Mouse (Mus musculus) c-Kit-positive CD71-negative TER-119-negative erythroid progenitor cells, embryonic 14.5 days (primary cell): ENCODE data around the gene Nell1.

Experiments used
- DNase-seq: peaks from one replicate; pipeline ENCODE4 v3.0.0-alpha.2; 2013; ENCODE audit warnings: low read depth

Gene Nell1

DNA sequence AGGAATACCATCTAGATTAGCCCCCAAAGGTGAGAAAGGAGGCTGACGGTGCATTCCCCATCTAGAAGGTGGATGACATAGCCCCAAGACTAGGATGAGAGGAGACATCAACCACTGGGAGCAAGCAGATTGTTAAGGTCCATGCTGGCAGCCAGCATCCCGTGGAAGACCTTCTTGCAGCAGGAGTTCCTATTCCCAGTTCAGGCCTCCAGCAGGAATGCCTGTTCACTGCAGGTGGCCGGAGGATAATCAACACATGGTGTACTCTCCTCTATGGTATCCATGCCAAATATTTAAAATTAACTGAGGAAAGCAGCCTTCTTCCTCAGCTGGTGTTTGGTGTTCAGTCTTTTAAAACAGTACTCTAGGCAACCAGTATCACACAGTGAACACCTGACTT is 574.9 kb downstream of the Nell1 start:
- DNase-seq, result no peak

DNA sequence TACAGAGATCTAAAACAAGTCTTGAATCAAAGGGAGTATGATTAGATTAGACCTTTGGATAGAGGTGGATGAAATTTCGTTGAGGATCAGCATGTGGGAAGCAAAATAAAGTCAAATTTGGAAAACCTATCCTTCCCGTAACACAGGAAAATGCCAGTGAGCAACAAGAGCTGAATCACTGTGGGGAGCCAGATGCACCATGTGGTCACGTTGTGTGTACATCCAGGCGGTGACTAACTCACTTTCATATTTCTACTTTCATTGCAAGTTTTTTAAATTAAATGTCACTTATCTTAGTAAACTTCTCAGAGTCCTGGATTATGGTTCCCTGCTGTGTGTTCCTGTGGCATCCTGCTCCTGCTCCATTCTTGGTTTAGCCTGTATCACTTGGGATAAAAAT is 576.8 kb downstream of the Nell1 start:
- no peak for DNase-seq

DNA sequence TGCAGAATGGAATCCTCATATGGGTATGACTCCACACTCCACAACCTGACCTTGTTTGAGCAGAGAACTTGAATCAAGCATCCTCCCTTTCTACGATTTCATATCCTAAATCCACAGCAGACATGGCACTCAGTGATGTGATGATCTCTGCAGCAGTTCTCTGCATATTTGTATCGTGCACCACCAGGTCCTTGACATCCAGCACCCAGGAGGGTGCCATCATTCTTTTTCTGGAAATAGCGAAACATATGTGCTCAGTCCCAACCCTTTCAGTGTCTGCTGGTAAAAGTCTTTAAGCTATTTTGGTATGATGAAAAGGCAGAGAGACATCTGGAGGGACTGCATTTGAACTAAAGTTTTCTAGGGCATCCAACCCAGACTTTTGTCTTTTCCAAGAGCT is 588.0 kb downstream of the Nell1 start:
- DNase-seq, result no peak

DNA sequence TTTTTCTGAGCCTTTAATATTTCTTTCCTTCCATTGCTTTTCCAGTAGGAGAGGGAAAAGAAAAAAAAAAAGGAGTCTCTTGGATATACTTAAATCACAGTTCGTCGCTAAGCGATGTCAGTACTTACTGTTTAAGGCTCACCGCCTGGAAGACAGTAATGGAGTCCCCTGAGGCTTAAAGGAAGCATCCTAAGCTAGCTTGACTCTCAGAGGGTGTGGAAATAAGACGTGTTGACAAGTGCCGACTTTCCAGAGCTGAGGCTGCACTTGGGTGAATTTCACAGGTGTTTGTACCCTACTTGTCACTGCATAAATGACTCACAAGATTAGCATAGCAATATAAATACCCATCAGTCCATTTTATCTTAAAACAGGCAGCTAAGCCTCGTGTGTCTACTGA is 599.2 kb downstream of the Nell1 start:
- no peak for DNase-seq

DNA sequence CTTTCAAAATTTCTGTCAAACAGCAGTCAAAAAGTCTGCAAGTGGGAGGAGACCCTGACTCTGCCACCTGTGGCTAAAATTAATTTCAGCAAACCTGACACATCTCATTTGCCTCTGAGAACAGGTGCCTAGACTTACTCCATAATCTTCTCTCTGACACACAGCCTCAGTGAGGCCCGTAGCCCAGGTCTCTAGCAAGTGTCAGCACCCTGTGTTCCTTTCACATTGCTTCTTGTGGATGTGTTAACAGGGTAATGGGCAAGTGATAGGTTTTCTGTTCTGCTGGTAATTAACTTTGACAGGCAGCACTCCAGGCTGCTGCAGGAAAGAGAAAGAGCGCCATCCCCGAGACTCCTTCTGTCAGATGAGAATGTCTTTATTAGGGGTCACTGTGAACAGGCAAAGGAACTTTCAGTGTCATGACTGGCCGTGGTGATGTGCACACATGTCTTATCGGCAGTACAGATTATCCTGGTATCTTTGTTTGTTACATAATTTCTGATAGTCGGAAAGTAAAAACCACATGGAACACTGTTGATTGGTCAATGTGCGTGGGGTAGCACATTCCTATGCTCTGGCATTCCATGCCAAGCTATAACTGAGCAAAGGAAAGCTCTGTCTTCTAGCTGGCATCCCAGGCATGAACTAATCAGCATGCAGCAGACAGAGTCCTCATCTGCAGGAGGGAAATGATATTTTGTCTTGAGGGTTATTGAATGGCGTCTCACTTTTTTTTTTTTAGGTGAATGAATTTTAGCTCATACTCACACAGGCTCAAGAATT is 614.2 kb downstream of the Nell1 start:
- no peak for DNase-seq

DNA sequence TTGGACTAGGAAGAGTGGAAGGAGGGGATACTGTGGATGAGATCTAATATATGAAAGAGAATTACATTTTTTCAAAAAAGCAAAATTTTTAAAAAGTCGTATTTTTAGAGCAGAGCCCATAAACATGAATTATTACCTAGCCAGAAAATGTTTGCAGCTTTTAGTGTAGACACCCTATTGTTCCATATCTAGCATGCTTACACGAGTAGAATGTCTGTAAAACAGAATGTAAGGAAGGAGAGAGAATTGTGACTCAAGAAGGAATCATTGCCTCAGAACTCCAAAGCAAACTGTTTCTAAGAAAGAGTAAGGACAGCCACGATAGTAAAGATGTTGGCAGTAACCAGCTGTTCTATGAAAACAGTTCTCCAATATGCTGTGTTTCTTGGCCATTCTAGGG is 624.2 kb downstream of the Nell1 start, which contains the start of gene 4933405O20Rik:
Gene 4933405O20Rik (plus strand): TSS at position 301 of the 400 bp plus-strand sequence.
- DNase-seq, result no peak

DNA sequence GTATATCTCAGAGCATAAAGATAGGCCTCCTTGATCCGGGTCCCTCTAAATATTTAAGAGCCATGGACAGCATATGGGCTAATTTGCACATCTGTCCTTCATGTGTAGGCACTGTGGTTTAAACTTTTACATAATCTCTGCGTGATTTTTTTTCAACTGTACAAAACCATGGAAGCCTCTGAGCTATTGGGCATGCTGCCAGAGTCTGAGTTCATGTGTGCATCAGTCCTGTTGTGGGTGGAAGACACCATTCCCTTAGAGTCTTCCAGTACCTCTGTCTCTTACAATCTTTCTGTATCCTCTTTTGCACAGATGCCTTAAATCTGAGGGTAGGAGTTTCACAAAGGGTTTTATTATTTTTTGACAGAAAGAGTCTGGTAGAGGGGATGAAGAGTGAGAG is 639.4 kb downstream of the Nell1 start:
- no peak for DNase-seq

DNA sequence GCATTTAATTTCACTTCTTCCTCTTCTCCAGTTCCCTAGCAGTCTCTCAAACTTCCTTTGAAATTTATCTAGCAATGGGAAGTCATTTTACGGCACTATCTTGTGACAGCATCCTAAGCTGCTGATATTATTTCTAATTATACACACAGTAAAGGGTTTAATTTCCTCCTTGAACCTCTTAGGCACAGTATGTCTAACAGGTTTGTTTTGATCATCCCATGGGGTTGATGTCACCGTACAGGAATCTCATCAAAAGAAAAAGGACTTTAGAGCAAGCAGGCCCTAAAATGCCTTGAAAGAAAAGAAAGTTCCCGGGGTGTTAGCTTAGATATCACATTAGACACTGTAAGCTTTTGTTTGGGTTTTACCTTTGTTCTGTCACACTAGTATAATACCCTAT is 654.5 kb downstream of the Nell1 start:
- DNase-seq, result no peak

DNA sequence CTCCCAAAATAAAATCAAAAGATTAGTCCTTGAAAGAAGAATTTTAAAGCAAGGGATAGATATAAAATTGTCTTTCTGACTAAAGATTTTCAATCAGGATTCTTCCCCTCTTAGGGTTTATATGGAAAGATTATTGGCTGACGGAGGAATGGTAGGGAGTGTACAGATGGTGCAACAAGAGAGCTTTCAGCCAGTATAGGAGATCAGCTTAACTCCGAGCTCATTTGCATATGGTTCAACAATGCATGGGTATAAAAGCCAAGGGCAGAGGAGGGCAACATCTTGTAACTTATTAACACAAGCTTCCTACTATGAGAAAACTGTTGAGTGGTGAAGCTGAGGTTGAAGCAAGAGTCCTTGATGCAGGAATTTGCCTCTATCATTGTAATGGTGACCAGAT is 658.5 kb downstream of the Nell1 start:
- no peak for DNase-seq

DNA sequence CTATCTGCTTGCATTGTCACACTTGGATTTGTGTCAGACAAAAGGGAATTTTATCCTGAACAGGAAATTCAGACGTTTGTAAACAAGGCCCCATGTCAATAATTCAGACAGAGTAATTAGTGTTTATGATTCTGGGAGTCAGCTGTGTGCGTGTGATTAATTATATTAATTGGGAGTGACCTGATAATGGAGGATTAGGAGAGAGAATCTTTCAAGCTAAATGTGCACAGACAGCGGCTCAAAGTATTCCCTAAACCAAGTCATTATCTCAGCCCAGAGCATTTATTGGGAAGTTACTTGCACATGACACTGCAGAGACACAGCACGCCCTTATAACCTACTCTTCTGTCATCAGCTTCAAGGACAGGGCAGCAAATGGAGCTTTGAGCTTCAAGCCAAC is 697.6 kb downstream of the Nell1 start:
- DNase-seq, result no peak

DNA sequence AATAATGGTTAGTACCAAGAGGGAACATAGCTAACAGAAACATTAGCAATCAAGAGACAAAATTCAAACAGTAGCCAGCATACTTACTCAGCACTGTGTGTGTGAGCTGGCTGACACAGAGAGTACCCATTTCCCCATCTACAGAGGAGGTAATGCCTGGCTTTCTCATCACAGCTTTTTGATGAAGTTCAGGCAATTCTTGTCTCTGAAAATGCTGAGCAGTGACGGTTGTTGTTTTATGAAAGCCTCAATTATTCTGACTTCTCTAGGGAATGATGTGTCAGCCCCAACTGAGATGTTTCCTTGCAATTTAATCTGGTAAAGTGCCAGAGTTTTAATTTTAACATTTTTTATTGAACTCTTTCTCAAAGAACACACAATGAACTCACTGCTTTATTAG is 700.8 kb downstream of the Nell1 start:
- DNase-seq, result no peak

DNA sequence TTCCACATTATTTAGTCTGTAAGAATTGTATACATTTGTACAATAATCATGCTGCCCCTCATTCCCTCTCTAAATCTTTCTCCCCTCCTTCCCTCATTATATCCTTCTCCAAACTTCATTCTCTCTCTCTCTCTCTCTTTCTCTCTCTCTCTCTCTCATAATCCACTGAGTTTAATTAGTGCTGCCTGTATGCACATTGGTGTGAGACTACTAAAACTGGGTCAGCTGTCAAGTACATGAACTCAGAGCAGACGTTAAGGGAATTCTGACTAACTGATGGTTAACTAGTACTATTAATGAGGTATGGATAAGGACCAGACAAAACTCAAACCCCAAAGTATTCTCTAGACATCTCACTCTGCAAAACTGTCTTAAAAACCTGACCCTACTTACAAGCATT is 702.8 kb downstream of the Nell1 start:
- DNase-seq, result no peak

DNA sequence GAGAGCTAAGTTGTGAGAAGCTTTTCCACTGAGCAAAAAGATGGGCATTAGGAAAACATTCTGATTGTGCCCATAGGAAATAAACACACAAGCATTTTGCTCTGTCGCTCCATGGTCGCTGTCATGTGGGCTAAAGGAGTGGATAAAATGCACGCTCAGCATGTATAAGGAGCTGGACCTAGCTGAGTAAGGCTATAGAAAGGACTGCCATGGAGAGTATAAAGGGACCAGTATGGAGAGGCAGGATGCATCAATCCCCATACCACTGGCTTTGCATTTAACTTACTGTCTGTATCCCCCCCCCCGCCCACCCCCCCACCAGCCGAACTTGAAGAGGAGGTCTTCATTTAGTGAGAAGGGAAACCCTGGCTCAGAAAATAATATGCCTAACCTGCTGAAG is 711.7 kb downstream of the Nell1 start:
- DNase-seq, result no peak

DNA sequence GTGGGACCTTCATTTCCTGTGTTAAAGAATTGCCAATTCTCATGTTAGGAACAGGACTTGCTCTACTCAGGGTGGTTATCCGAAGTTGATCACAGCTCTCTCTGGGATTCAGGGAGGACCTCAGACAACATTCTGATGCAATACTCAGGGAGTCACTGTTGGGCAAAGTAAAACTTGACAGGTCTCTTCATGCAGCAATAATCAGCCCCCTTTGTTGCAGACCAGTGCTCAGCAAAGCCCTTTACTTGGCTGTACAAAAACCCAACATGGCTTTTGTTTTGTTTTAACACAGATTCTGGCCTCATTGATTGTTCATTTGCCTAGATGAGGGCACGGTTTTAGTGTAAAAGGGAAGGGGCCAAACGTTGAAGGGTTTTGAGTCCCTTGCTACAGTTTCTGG is 750.5 kb downstream of the Nell1 start:
- DNase-seq, result no peak

DNA sequence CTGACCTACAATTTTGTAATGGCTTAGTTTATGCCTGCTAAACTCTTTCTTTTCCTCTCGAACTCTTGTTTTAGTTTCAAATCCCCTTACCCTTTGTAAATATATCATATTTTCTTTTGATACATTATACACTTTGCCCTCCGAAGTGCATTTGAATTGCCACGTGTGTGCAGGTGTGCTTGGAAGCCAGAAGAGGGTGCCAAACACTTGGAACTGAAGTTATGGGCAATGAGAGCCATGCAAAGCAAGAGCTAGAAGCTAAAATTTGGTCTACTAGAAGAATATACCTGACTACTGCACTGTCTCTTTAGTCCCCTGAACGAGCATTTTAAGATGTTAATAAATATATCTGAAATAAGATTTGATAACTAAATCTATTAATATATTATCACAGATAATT is 756.3 kb downstream of the Nell1 start:
- DNase-seq, result no peak

DNA sequence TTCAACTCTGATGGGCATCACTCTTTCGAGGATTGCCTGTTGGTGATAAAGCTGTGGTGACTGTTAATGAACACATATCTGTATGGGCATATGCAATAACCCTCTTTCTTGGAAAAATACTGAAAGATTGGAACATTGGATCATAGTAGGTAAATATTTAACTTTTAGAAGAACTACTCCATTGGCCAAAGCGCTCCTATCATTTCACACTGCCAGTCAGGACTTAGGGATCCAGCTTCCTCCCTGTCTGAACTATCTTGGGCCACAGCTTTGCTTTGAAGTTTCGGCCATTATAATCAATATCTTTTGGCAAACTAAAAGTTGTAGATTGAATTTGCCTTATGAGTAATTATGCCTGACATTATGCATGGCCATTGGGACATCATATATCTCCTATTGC is 780.9 kb downstream of the Nell1 start:
- DNase-seq, result no peak

DNA sequence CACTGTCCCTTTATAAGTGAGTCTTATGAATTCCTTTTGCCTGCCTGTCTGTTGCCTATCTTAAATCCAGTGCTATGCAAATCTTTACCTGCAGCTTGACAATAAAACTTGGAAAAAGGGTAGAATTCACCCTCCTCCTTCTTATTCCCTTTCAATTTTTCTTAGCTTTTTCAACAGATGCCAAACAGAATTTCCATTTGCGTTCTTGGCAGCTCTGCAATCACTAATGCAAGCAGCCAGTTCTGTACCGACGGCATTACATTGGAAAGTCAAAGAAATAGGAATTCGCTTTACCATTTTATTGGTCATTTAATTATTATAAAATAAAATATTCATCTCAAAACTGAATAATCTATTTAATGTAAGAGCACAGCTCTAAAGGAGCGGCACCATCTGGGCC is 781.7 kb downstream of the Nell1 start:
- no peak for DNase-seq

DNA sequence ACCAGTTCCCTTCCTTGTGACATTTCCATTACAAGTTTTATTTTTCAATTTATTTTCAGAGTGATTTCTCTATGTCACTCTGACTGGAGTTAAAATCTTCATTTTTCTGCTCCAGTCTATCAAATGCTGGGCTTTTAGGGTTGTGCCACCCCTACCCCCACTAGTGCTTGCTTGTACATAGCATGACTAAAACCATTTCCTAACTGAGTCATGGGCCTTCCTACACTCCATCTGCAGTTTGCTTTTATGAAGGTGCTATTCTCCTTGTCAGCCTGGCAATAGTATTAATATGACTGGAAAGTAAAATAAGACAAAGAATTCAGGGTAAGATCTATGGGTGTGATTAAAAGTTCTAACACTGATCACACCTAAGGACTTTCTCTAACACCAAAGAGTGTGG is 798.9 kb downstream of the Nell1 start:
- DNase-seq, result no peak

DNA sequence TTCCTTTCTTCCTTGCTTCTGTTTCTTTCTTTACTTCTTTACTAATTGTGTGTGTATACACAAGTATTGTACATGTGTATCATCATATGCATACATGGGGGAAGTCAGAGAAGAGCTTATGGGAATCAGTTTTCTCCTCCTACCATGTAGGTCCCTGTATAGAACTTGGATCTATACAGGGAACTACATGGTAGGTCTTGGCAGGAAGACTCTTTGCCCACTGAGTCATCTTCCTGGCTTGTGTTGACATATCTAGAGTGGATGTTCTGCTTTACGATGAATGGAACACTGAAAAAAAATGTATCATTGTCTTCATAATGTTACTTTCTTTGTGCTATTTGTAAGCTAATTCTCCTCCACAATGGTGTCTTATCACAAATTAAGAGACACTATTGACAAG is 806.4 kb downstream of the Nell1 start:
- no peak for DNase-seq

DNA sequence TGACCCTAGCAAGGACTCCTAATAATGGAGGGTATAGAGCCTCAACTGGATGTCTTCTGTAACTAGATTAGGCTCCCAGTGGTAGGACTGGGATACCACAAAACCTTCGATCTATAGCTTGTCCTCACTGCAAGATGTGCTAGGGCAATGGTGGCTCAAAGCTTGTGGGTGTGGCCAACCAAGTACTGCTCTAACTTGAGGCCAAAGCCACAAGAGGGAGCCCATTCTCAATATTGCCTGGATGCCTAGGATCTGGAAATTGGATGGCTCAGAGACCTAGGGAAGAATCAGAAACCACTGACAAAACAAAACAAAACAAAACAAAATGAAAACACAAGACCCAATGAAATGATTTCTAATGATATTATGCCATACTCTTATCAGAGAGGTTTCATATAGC is 809.0 kb downstream of the Nell1 start:
- DNase-seq, result no peak

DNA sequence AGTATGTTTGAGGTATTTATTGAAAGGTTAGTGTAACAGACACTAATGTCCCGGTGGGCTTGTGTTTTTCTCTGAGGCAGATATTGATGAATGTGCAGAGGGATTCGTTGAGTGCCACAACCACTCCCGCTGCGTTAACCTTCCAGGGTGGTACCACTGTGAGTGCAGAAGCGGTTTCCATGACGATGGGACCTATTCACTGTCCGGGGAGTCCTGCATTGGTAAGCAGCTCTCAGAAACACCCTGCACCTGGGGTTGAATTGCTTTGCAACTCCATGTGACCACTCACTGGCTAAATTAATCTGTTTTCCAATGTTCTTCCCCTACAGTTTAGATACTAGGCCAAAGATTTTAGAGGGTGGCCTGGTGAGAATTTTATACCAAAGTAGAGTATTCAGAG is 851.5 kb downstream of the Nell1 start:
- no peak for DNase-seq

DNA sequence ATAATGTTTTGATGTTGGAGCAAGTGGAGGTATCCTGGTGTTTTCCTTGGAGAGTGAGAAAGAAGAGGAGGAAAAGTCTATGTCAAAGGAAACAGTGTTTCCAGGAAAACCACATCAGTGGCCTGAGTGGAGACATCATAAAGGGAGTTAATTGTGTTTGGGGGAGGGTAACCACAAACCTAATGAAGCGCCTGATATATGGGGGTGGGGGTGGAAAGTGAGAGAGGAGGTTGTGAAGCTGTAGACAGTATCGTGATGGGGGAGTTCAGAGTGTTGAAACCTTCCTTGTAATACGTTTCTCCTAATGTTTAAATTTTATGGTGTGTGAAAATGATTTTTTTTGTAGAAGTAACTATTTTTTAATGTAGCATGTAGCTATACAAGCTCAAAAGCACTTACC is 858.1 kb downstream of the Nell1 start:
- no peak for DNase-seq

DNA sequence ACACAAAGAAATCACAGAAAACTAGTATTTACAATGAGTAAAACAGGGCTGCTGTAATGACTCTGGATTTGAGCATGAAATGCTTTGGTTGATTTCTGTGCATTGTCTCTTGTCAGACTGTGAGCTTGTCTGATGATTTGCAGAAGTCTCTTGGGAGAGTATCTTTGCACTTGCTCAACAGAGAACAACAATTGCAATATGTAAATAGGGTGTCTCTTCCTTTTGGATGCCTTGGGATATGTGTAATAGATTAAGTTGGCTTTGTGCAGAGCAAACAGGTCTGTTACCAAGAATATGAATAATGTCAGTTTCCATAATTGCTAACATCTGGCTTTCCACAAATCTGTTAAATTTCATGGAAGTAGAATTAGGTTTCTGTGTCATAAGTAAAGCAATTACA is 868.0 kb downstream of the Nell1 start:
- no peak for DNase-seq

DNA sequence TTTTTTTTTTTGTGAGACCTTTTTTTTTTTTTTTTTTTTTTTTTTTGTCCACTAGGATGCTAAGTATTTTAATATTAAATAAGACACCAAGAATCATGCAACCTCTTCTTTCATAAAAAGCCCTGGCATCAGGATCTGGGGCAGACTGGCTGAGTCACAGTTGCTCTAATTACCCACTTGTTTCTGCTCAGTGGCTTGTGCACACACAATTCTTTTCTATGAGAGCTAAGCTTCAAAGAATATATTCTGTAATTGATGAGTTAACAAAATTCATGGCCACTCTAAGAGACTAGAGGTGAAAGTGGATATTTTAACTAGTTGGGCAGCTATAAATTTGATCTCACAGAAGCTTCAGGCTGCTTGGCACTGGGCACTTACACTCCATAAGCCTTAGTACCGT is 873.3 kb downstream of the Nell1 start:
- no peak for DNase-seq

DNA sequence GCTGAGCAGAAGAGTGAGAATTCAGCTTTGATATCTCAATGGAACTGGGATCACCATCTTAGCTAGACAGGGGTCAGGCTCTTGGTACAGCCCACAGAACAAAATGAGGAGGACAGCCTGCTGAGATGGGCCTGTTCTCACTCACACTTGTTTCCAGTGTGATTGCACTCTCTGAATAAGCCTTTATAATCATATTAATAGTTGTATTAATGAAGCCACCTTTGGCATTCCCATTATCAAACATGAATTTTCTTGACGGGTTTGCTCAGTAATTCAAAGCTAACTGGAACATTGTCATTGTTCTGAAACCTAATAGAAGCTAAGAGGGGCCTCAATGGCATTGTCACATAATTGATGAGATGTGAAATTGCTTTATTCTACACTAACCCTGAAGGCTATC is 875.6 kb downstream of the Nell1 start:
- no peak for DNase-seq
